Mouse (Mus musculus) NIH3T3 (cell line): ENCODE measurements around the gene Ms4a1.
"Not testable (repeated sequence)": the region's sequence is repeated elsewhere in the genome, so short reads cannot be mapped to it uniquely, and the experiment has no call there.

Experiments used
- DNase-seq: peaks from one replicate; pipeline ENCODE4 v3.0.0-alpha.2; 2012; ENCODE audit warnings: low read depth

Gene Ms4a1

DNA sequence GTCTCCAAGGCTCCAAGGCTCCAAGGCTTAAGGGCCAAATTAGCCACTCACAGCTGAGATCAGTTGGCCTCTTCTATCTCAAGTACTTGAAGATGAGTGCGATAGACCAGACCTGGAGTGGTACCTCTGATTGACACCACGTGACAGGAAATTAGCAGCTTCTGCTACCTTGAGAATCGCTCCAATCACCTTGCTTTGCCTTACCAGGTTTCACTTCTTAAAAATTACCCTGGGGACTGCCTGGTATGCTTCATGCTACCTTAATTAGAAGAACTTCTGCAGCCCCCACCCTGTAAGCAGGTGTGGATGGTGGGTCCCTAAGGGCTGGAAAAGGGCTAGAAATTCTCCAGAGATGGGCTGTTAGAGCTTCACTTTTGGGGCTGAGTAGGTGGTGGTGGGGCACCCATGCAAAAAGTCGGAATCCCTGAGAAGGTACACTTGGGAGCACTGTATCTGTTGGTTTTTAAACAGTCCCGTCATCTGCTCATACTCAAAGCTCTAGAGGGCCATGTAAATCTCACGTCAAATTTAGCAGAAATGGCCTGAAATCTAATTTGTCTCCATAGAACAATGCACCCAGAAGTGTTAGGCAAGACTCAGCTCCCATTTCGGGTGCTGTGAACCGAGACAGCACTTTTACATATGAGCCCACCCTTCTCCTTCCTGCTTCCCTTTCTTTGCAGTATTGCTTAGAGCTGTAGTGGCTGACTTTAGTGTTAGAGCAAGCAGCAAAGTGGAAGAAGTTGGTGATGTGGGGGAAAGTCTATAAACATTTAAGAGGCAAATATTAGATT is at the start of gene Ms4a1:
Ms4a1 (minus strand) TSS at position 190 of the 794 bp plus-strand sequence.
- no peak for DNase-seq

DNA sequence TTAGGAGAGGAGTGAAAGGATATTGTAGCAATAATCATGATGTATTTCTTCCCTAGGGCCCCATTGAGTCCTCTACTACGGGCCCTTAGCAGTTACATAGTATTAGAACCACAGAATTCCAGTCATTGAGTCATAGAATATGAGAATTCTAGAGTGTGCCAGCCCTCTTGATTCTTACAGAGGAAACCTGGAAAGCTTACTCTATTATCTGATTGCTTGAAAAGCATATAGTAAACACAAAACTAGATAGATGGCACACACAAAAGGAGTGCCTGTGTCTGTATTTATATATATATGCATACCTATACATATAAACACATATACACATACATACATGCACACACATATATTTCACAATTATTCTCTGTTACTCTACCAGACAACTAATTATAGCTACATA is 48.3 kb upstream of the Ms4a1 start, which contains the start of gene Ms4a14:
Ms4a14 (minus strand) TSS at position 101 of the 400 bp plus-strand sequence.
- no peak for DNase-seq

DNA sequence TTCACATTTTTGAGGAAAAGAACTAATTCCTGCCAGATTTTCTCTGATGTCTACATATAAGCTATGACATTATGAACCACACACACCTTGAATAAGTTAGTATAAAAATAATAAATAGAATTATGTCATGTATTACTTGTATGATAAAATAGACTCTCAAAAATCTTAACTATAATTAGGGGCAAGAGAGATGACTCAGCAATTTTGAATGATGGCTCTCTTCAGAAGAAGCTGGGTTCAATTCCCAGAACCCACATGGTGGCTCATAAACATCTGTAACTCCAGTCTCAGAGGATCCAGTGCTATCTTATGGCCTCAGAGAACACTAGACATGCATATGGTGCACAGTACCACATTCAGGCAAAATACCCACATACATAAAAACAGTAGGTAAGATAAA is 42.8 kb upstream of the Ms4a1 start:
- DNase-seq = no peak

GRCm38 (mm10) chr19:11299529-11299928 is 33.5 kb upstream of the Ms4a1 start:
- not testable (repeated sequence) for DNase-seq

DNA sequence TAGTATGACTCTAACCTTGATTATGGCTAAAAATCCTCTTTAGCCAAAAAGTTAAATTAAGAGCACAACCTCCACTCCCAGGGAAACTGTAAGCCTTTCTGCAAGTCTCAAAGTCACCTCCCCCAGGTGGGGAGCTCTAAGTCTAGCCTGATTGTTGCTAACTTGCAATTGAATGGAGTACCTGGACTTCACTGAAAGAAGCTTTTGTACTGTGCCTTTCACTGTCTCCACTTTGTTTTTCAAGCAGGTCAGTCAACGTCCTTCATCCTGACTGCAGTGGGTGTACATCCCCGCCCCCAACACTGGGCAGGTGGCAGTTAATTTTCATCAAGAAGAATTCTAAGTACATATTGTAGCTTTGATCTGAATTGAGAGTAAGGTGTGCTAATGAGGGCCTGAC is 32.9 kb upstream of the Ms4a1 start:
- DNase-seq = no peak

DNA sequence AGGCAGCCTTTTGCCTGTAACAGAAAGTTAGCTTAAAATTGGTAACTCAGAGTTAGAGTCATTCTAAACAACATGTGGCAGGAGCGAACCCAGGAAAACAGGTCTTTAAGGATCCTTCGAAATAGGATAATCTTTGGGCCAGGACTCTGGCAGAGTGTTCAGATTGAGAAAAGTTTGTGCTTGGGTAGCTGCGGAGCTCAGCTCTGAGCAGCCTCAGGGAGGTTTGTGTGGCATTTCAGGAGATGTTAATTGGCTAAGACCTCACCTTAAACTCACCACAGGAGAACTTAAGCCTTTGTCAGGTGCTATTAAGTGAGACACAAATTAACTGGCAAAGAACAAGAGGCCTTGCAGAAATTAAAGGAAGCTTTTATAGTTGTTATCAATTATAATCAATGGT is 27.6 kb upstream of the Ms4a1 start:
- not testable (repeated sequence) for DNase-seq

- no peak for DNase-seq
These were observed 26.9 kb upstream of the Ms4a1 start for GRCm38 (mm10) chr19:11292990-11293389.

DNA sequence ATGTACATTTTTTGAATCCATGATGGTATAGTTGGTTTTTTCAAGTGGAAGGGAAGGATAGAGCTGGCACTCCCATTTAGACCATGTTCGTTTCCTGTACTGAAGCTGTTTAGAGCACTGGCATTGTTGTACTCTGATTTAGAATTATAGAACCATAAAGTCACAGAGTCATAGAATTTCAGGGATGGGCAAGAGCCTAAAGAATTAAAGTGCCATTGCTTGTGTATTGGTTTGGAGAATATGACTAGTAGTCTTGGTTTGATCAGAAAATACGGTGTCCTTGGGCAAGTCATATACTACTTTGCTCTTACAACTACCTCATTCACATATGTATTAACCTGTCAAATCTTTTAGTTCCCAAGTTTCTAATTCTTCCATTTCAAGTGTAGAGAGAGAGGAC is 17.7 kb upstream of the Ms4a1 start, which contains the start of gene Ms4a5:
Ms4a5 (minus strand) TSS at position 101 of the 400 bp plus-strand sequence.
- DNase-seq = no peak

DNA sequence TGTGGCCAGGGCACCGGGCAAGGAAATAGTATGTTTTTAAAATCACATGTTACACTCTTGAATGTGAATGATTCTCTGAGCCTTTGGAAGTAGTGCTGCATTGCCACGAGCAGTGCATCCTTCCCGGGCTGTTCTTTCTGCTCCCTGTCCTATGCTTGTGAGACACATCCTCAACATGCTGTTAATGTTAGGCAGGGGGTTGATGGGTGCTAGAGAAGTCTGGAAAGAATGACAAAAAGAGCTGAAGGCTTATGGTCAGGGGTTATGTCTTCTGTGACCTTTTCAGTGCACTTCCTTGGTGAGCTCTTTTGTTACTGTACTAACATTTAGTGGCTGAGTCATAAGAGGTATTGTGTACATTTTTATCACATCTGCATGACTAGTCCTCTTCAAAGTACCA is 14.2 kb upstream of the Ms4a1 start:
- DNase-seq = no peak

DNA sequence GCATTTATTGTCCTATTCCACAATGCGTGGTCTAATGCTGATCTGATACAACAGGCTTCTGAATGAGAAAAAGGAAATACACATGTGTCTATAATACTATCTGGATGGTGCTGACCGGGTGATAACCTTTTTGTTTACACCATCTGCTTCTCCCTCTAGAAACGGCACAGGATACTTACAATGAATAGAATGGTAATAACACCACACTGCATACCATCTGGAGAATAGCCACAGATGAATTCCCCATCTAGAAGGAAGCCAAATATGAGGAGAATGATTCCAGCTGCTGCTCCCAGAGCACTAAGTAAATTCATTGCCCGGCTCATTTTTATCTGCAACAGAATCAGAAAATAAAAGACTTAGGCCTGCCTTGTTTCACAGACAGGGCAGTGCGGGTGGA is 10.4 kb upstream of the Ms4a1 start:
- no peak for DNase-seq

GRCm38 (mm10) chr19:11266956-11267355 is 915 bp upstream of the Ms4a1 start:
- no peak for DNase-seq

- no peak for DNase-seq
These were observed 1.3 kb downstream of the Ms4a1 start for GRCm38 (mm10) chr19:11264602-11265185.

GRCm38 (mm10) chr19:11263549-11263948 is 2.5 kb downstream of the Ms4a1 start:
- DNase-seq = no peak

DNA sequence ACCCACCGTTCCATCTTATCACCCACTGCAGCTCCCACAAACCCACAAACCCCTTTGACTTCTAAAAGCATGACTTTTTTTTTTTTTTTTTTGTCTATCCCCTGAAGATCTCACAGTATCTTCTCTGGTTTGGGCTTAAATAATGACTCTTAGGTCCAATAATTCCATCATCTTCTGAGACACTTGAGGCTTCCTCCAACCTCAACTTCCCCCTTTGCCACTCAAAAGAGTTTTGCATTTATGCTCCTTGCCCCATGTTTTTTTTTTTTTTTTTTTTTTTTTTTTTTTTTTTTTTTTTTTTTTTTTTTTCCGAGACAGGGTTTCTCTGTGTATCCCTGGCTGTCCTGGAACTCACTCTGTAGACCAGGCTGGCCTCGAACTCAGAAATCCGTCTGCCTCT is 3.1 kb downstream of the Ms4a1 start:
- DNase-seq = not testable (repeated sequence)

GRCm38 (mm10) chr19:11261522-11261921 is 4.5 kb downstream of the Ms4a1 start:
- no peak for DNase-seq

GRCm38 (mm10) chr19:11244230-11244629 is 21.8 kb downstream of the Ms4a1 start:
- no peak for DNase-seq

GRCm38 (mm10) chr19:11242560-11242959 is 23.5 kb downstream of the Ms4a1 start:
- no peak for DNase-seq

GRCm38 (mm10) chr19:11235820-11236219 is 30.2 kb downstream of the Ms4a1 start:
- DNase-seq = no peak

GRCm38 (mm10) chr19:11234921-11235735 is 30.9 kb downstream of the Ms4a1 start:
- no peak for DNase-seq

- peak; percentile 34 for DNase-seq
These were observed 31.8 kb downstream of the Ms4a1 start for GRCm38 (mm10) chr19:11234244-11234643.

GRCm38 (mm10) chr19:11232348-11232747 is 33.7 kb downstream of the Ms4a1 start, which contains the start of gene Ms4a12:
Ms4a12 (minus strand) TSS chr19:11232448.
- DNase-seq = no peak
